Mouse (Mus musculus): Measurements from ENCODE around the gene Xpr1.

DNA sequence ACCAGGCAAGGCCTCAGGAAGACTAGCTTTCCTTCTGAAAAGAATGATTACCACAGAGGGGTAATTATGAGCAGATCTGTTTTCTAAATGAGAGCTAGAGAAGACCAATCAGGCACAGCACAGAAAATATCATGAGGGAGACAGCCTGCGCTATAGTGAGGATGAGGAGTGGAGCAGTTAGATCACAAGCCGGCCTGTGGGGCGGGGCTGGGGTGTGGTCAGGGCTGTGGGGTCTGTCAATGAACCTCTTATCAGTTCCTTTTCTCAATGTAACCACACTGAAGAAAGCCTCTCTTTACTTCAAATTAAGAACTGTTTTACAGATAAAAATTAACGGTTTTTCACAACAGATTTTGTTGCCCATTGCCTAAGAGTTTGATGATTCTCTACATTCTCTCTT, 65.7 kb downstream of the Xpr1 start:
- TF ChIP-seq TAL1 (IDR thresholded peaks at IDR 0.05; ENCODE audit: low read length) (no peak), GATA1 (IDR thresholded peaks at IDR 0.05; ENCODE audit: low read length) (peak; percentile 10; the same call in 1 of the 2 replicates)
